Mouse (Mus musculus): ENCODE results near the gene Heatr1. TPM values are rescaled to one million over a fixed set of nuclear protein-coding genes. Genes with fewer than 3 reads are reported as not detected.
A peak's percentile ranks its signal among the peaks of the same experiment; 100 is the strongest.

Gene Heatr1
- total and polyA plus RNA-seq, 3 experiments, result 69.6 to 149 (median 92.3) TPM

DNA sequence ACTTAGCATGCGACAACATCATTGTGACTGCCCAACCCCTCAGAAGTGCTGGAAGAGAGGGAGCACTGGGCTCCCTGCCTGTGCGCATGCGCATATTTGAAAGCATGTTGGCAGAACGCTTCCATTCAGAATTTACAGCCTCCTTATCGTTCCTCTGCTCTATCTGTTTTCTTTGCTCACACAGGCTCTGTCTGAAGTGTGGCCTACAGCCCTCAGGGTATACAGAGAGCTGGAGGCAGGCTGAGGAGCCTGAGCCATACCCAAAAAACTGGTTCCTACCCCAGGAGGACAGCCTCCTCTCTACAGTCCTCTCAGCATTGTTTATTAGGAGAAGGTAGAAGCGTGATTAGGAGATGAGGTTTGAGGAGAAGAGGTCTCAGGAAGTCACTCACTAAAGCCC, 85.0 kb downstream of the Heatr1 start:
- Histone ChIP-seq H3K27me3 (replicated peaks) (no peaks in the 10 kb centered on the region), H3K4me1 (ENCODE audit: control insufficient read depth in 1 of 2, insufficient read depth in 2 of 2) (peaks cover 8 to 37% of the 10 kb centered on the region in 2 experiments; a peak in 3 of 4 replicates), H3K4me2 (ENCODE audit: insufficient read depth, low read depth, poor library complexity, severe bottlenecking) (no peak overlapping the region), H3K4me3 (replicated peaks in 1 of 3; ENCODE audit: low read depth in 2 of 3, low read length in 2 of 3, poor library complexity in 1 of 3) (no peak overlapping the region), H3K9ac (ENCODE audit: insufficient read depth, low read depth) (no peak overlapping the region), H3K9me3 (replicated peaks; ENCODE audit: low read length) (no peaks in the 10 kb centered on the region), H3K27ac (ENCODE audit: insufficient read depth, low read depth) (no peak overlapping the region), H3K79me2 (replicated peaks; ENCODE audit: control insufficient read depth, extremely low read depth, insufficient read depth, poor library complexity, severe bottlenecking) (no peaks in the 10 kb centered on the region), H3K36me3 (replicated peaks in 1 of 2; ENCODE audit: control insufficient read depth in 1 of 2, insufficient read depth in 1 of 2, low read length in 1 of 2) (no peaks in the 10 kb centered on the region)
- TF ChIP-seq MAFK (IDR thresholded peaks at IDR 0.05; ENCODE audit: insufficient replicate concordance, low read length) (no peak), RCOR1 (conservative IDR thresholded peaks at IDR 0.05; ENCODE audit: low read depth, low read length) (no peak)
- dilution Hi-C loops (cut with MboI; ENCODE audit: extremely low pct_ligation_motif_present, extremely low pct_unique_long_range_greater_than_20kb, low sequenced_read_pairs) (no loop called here), in situ Hi-C loops (cut with MboI; ENCODE audit: low pct_ligation_motif_present, low pct_unique_long_range_greater_than_20kb, low sequenced_read_pairs) (loop anchor here (5.0 kb wide), 2 partner anchors 32 to 62 kb away; no protein-coding TSS in a partner anchor)
- DNase-seq (ENCODE audit: extremely low read depth), result no peak

GRCm38 (mm10) chr13:12485197-12485596, 90.4 kb downstream of the Heatr1 start:
- Histone ChIP-seq H3K4me3 (replicated peaks in 1 of 3; ENCODE audit: low read depth in 2 of 3, low read length in 2 of 3, poor library complexity in 1 of 3) (no peak overlapping the region), H3K27ac (ENCODE audit: insufficient read depth, low read depth) (peak overlapping the region; percentile 94; the same call in 1 of the 2 replicates), H3K9me3 (replicated peaks; ENCODE audit: low read length) (no peaks in the 10 kb centered on the region), H3K27me3 (replicated peaks) (no peaks in the 10 kb centered on the region), H3K4me2 (ENCODE audit: insufficient read depth, low read depth, poor library complexity, severe bottlenecking) (0 out of 2 replicates have a peak overlapping the region, but pooled peaks have one; percentile 3), H3K9ac (ENCODE audit: insufficient read depth, low read depth) (peak overlapping the region; percentile 43), H3K36me3 (replicated peaks in 1 of 2; ENCODE audit: control insufficient read depth in 1 of 2, insufficient read depth in 1 of 2, low read length in 1 of 2) (no peaks in the 10 kb centered on the region), H3K79me2 (replicated peaks; ENCODE audit: control insufficient read depth, extremely low read depth, insufficient read depth, poor library complexity, severe bottlenecking) (no peaks in the 10 kb centered on the region), H3K4me1 (ENCODE audit: control insufficient read depth in 1 of 2, insufficient read depth in 2 of 2) (peaks cover 32 to 70% of the 10 kb centered on the region in 2 experiments)
- dilution Hi-C loops (cut with MboI; ENCODE audit: extremely low pct_ligation_motif_present, extremely low pct_unique_long_range_greater_than_20kb, low sequenced_read_pairs), result no loop called here
- no peak for DNase-seq (ENCODE audit: extremely low read depth)
- in situ Hi-C loops (cut with MboI; ENCODE audit: low pct_ligation_motif_present, low pct_unique_long_range_greater_than_20kb, low sequenced_read_pairs), result no loop called here
- no peak for TF ChIP-seq IRF4 (IDR thresholded peaks at IDR 0.05; ENCODE audit: low read depth, low read length)
- no peak for TF ChIP-seq PAX5 (IDR thresholded peaks at IDR 0.05; ENCODE audit: low read length)
- TF ChIP-seq UBTF (IDR thresholded peaks at IDR 0.05; ENCODE audit: low read depth, low read length), result peak; percentile 37; the same call in 1 of the 2 replicates

GRCm38 (mm10) chr13:12485640-12486039, 90.8 kb downstream of the Heatr1 start:
- Histone ChIP-seq H3K9me3 (replicated peaks; ENCODE audit: low read length) (no peaks in the 10 kb centered on the region), H3K27me3 (replicated peaks) (no peaks in the 10 kb centered on the region), H3K4me3 (replicated peaks in 1 of 3; ENCODE audit: low read depth in 2 of 3, low read length in 2 of 3, poor library complexity in 1 of 3) (no peak overlapping the region), H3K9ac (ENCODE audit: insufficient read depth, low read depth) (peak overlapping the region; percentile 65), H3K79me2 (replicated peaks; ENCODE audit: control insufficient read depth, extremely low read depth, insufficient read depth, poor library complexity, severe bottlenecking) (no peaks in the 10 kb centered on the region), H3K27ac (ENCODE audit: insufficient read depth, low read depth) (peak overlapping the region; percentile 94), H3K4me2 (ENCODE audit: insufficient read depth, low read depth, poor library complexity, severe bottlenecking) (peak overlapping the region; percentile 4; the same call in 1 of the 2 replicates), H3K4me1 (ENCODE audit: control insufficient read depth in 1 of 2, insufficient read depth in 2 of 2) (peaks cover 32 to 70% of the 10 kb centered on the region in 2 experiments), H3K36me3 (replicated peaks in 1 of 2; ENCODE audit: control insufficient read depth in 1 of 2, insufficient read depth in 1 of 2, low read length in 1 of 2) (no peaks in the 10 kb centered on the region)
- DNase-seq (ENCODE audit: extremely low read depth), result peak; percentile 86
- dilution Hi-C loops (cut with MboI; ENCODE audit: extremely low pct_ligation_motif_present, extremely low pct_unique_long_range_greater_than_20kb, low sequenced_read_pairs) (no loop called here), in situ Hi-C loops (cut with MboI; ENCODE audit: low pct_ligation_motif_present, low pct_unique_long_range_greater_than_20kb, low sequenced_read_pairs) (no loop called here)
- TF ChIP-seq CTCF (conservative IDR thresholded peaks at IDR 0.05 in 1 of 2, IDR thresholded peaks at IDR 0.05 in 1 of 2; ENCODE audit: low read depth in 2 of 2, low read length in 2 of 2) (peak in 1 of 2 experiments; percentile 56; a peak in 2 of 4 replicates), NELFE (IDR thresholded peaks at IDR 0.05; ENCODE audit: low read depth, low read length) (no peak; the same call in 1 of the 2 replicates), TBP (conservative IDR thresholded peaks at IDR 0.05; ENCODE audit: low read depth, low read length) (peak; percentile 69), PAX5 (IDR thresholded peaks at IDR 0.05; ENCODE audit: low read length) (no peak), CHD1 (IDR thresholded peaks at IDR 0.05; ENCODE audit: low read depth, low read length) (peak; percentile 99), ZNF384 (IDR thresholded peaks at IDR 0.05; ENCODE audit: low read depth, low read length) (no peak), ZMIZ1 (IDR thresholded peaks at IDR 0.05; ENCODE audit: low read depth, low read length) (peak; percentile 48; the same call in 1 of the 2 replicates), MXI1 (IDR thresholded peaks at IDR 0.05; ENCODE audit: low read depth, low read length) (peak; percentile 70), SIN3A (IDR thresholded peaks at IDR 0.05; ENCODE audit: low read length) (peak; percentile 55; the same call in 1 of the 2 replicates), E2F4 (IDR thresholded peaks at IDR 0.05; ENCODE audit: insufficient replicate concordance, low read depth, low read length) (no peak), NRF1 (IDR thresholded peaks at IDR 0.05; ENCODE audit: low read depth, low read length) (peak; percentile 39; the same call in 1 of the 2 replicates), POLR2A (IDR thresholded peaks at IDR 0.05; ENCODE audit: low read depth, low read length) (peak; percentile 47), JUND (conservative IDR thresholded peaks at IDR 0.05; ENCODE audit: low read depth, low read length) (no peak), USF2 (conservative IDR thresholded peaks at IDR 0.05; ENCODE audit: low read depth, low read length) (no peak; the same call in 1 of the 2 replicates), ELF1 (IDR thresholded peaks at IDR 0.05; ENCODE audit: low read depth, low read length) (peak; percentile 63), POLR2AphosphoS2 (IDR thresholded peaks at IDR 0.05; ENCODE audit: low read depth, low read length) (no peak), JUN (IDR thresholded peaks at IDR 0.05; ENCODE audit: insufficient read depth, low read depth, low read length) (no peak), MEF2A (IDR thresholded peaks at IDR 0.05; ENCODE audit: borderline replicate concordance, low read depth, low read length) (peak; percentile 84), RCOR1 (conservative IDR thresholded peaks at IDR 0.05; ENCODE audit: low read depth, low read length) (no peak), IRF4 (IDR thresholded peaks at IDR 0.05; ENCODE audit: low read depth, low read length) (peak; percentile 90), UBTF (IDR thresholded peaks at IDR 0.05; ENCODE audit: low read depth, low read length) (no peak; the same call in 1 of the 2 replicates), MAFK (IDR thresholded peaks at IDR 0.05; ENCODE audit: insufficient replicate concordance, low read length) (no peak; the same call in 1 of the 2 replicates), USF1 (IDR thresholded peaks at IDR 0.05; ENCODE audit: low read depth, low read length) (no peak; the same call in 1 of the 2 replicates), CHD2 (IDR thresholded peaks at IDR 0.05; ENCODE audit: low read length) (0 out of 2 replicates have a peak, but pooled peaks have one; percentile 40)

Data from CH12.LX (cell line).